Mouse (Mus musculus): ENCODE results near the gene Skap1. TPM values are rescaled to one million over a fixed set of nuclear protein-coding genes. Genes with fewer than 3 reads are reported as not detected.
"Not testable (repeated sequence)": the region's sequence is repeated elsewhere in the genome, so short reads cannot be mapped to it uniquely, and the experiment has no call there.

Gene Skap1
- polyA plus RNA-seq, 1 experiment from 2014 or later = 2.8 TPM

DNA sequence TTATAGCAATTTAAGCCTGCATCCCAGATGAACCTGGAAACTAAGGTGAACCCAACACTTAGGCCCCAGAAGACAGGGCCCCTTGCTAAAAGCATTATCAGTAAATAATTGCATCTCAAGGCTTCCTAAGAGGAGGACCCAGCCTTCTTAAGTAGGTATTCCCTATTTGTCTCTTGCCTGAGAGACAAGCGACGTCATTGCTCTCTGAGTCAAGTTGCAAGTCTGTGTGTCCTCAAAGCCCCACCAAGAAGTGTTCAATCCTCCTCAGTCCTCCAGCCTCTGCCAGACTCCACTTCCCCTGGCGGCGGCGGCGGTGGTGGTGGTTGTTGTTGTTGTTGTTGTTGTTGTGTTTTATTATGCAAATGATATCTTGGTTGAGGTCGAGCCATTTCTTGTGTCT is 249.6 kb downstream of the Skap1 start:
- H3K36me3 ChIP-seq = no peaks in the 10 kb centered on the region
- H3K4me2 ChIP-seq (replicated peaks) = no peak overlapping the region
- no peaks in the 10 kb centered on the region for H3K9me3 ChIP-seq
- H3K27ac ChIP-seq = peak overlapping the region; percentile 39
- ATAC-seq (ENCODE audit: low FRiP score, low read depth) = no peak
- peaks cover 27% of the 10 kb centered on the region for H3K4me1 ChIP-seq
- no peak overlapping the region for H3K4me3 ChIP-seq
- no peak overlapping the region for H3K9ac ChIP-seq
- WGBS = 50% methylated on average over 7 of the region's 7 CpGs
- no peaks in the 10 kb centered on the region for H3K27me3 ChIP-seq (replicated peaks)

DNA sequence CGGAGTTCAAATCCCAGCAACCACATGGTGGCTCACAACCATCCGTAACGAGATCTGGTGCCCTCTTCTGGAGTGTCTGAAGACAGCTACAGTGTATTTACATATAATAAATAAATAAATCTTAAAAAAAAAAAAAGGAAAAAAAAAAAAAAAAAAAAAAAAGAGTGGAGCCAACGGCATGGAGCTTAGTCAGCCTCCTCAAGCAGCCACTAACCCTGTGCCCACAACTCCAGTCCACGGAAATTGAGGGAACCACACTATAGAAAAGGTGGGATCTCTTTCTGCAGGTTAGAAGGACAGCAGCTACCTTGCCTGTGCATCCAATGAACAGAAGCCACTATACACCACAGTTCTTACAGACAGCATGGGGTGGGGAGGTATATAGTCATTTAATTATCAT is 250.8 kb downstream of the Skap1 start:
- H3K4me2 ChIP-seq (replicated peaks); H3K27me3 ChIP-seq (replicated peaks); H3K9me3 ChIP-seq; ATAC-seq (ENCODE audit: low FRiP score, low read depth); H3K9ac ChIP-seq; H3K36me3 ChIP-seq; H3K4me3 ChIP-seq: not testable (repeated sequence)
- Histone ChIP-seq H3K4me1 (peaks cover 30% of the 10 kb centered on the region), H3K27ac (peak overlapping the region; percentile 62; the same call in 1 of the 2 replicates)
- 86% methylated on average over 5 of the region's 5 CpGs for whole genome bisulfite sequencing

GRCm38 (mm10) chr11:96718609-96719008 is 254.2 kb downstream of the Skap1 start:
- ATAC-seq (ENCODE audit: low FRiP score, low read depth) = no peak
- WGBS = 62% methylated on average over 7 of the region's 7 CpGs
- Histone ChIP-seq H3K4me1 (peaks cover 14% of the 10 kb centered on the region), H3K27me3 (replicated peaks) (no peaks in the 10 kb centered on the region), H3K9ac (no peak overlapping the region), H3K9me3 (no peaks in the 10 kb centered on the region), H3K36me3 (no peaks in the 10 kb centered on the region), H3K27ac (no peak overlapping the region), H3K4me2 (replicated peaks) (no peak overlapping the region), H3K4me3 (no peak overlapping the region)

GRCm38 (mm10) chr11:96725833-96726232 is 261.4 kb downstream of the Skap1 start:
- Histone ChIP-seq H3K4me2 (replicated peaks) (no peak overlapping the region), H3K4me1 (peaks cover 25% of the 10 kb centered on the region), H3K4me3 (no peak overlapping the region), H3K9ac (no peak overlapping the region), H3K36me3 (no peaks in the 10 kb centered on the region), H3K27me3 (replicated peaks) (no peaks in the 10 kb centered on the region), H3K9me3 (no peaks in the 10 kb centered on the region), H3K27ac (no peak overlapping the region)
- ATAC-seq (ENCODE audit: low FRiP score, low read depth) = no peak
- WGBS = 73% methylated on average over 1 of the region's 1 CpGs

DNA sequence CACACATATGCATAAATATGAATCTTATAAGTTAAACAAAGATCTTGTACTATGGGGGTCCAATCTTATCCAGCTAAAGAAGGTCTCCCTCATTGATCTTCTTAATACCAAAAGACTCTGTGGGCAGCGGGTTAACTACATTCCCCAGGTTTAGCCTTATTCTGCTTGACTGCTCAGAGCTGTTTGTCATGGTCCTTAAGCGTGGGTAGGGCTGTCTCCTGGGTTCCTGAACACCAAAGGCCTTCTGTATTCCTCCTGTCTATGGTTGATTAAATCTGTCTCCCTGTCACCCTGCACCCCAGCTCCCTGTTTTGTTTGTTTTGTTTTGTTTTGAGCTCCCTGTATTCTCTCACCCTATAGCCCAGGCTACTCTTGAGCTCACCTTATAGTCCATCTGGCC is 264.2 kb downstream of the Skap1 start:
- no peak for ATAC-seq (ENCODE audit: low FRiP score, low read depth)

GRCm38 (mm10) chr11:96729462-96729861 is 265.1 kb downstream of the Skap1 start:
- Histone ChIP-seq H3K27ac (peak overlapping the region; percentile 3; the same call in 1 of the 2 replicates), H3K4me1 (peaks cover 43% of the 10 kb centered on the region), H3K4me2 (replicated peaks) (peak overlapping the region; percentile 37), H3K9me3 (no peaks in the 10 kb centered on the region), H3K27me3 (replicated peaks) (no peaks in the 10 kb centered on the region), H3K36me3 (no peaks in the 10 kb centered on the region), H3K4me3 (no peak overlapping the region), H3K9ac (no peak overlapping the region)
- 21% methylated on average over 9 of the region's 9 CpGs for WGBS
- no peak for ATAC-seq (ENCODE audit: low FRiP score, low read depth)

More for the DNA sequence above, 264.2 kb downstream of the Skap1 start:
- WGBS = 50% methylated on average over 2 of the region's 2 CpGs
- Histone ChIP-seq H3K4me1 (peaks cover 39% of the 10 kb centered on the region), H3K4me2 (replicated peaks) (no peak overlapping the region), H3K9ac (no peak overlapping the region), H3K9me3 (no peaks in the 10 kb centered on the region), H3K27me3 (replicated peaks) (no peaks in the 10 kb centered on the region), H3K4me3 (no peak overlapping the region), H3K27ac (no peak overlapping the region; the same call in 1 of the 2 replicates), H3K36me3 (no peaks in the 10 kb centered on the region)

- H3K27me3 ChIP-seq (replicated peaks) = no peaks in the 10 kb centered on the region
- H3K4me2 ChIP-seq (replicated peaks) = peak overlapping the region; percentile 37
- H3K9ac ChIP-seq = no peak overlapping the region
- no peak overlapping the region for H3K4me3 ChIP-seq
- 29% methylated on average over 5 of the region's 5 CpGs for WGBS
- peak overlapping the region; percentile 39; the same call in 1 of the 2 replicates for H3K27ac ChIP-seq
- no peaks in the 10 kb centered on the region for H3K36me3 ChIP-seq
- H3K9me3 ChIP-seq = no peaks in the 10 kb centered on the region
- ATAC-seq (ENCODE audit: low FRiP score, low read depth) = 0 out of 2 replicates have a peak, but pooled peaks have one; percentile 21
- peaks cover 43% of the 10 kb centered on the region for H3K4me1 ChIP-seq
Observed at GRCm38 (mm10) chr11:96730327-96730726, 265.9 kb downstream of the Skap1 start.

DNA sequence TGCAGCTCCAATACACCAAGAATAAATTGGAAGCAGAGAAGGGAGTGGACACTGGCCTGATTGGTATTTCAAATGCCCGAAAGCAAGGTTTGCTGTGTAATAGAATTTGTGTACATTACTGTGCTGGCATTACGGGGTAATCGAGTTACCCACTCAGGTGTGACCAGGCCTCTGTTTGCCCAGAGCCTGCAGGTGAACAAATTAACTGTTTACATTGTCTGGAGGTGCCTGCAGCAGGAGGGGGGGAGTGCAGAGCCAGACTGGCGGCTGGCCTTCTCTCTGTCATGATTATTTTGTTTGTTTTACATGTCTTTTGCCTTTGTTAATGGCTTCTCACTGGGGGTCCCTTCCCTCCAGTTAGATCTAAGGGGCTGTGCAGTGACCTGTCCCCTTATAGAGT is 268.3 kb downstream of the Skap1 start:
- no peak overlapping the region for H3K4me3 ChIP-seq
- H3K4me2 ChIP-seq (replicated peaks) = 0 out of 2 replicates have a peak overlapping the region, but pooled peaks have one; percentile 3
- no peak overlapping the region for H3K9ac ChIP-seq
- H3K27me3 ChIP-seq (replicated peaks) = no peaks in the 10 kb centered on the region
- 39% methylated on average over 4 of the region's 4 CpGs for WGBS
- H3K27ac ChIP-seq = no peak overlapping the region; the same call in 1 of the 2 replicates
- H3K9me3 ChIP-seq = no peaks in the 10 kb centered on the region
- ATAC-seq (ENCODE audit: low FRiP score, low read depth) = no peak
- peaks cover 62% of the 10 kb centered on the region for H3K4me1 ChIP-seq
- no peaks in the 10 kb centered on the region for H3K36me3 ChIP-seq

DNA sequence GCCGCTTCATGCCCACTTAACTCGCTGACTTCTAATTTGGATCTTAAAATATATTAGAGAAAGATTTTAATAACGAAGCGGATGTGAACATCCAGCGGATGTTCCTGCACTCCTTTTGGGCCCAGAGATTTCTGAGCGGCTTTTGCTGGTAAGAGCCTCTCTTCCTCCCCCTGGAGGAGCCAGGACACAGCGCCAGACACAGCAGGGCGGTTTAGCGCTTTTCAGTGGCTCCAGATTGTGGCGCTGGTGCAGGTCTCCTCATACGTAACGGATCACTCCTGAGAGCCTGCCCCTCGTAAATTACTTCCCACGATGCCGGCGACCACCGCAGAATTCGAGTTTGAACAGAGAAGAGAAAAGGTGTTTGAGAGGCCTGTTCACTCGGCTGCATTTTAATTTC is 271.5 kb downstream of the Skap1 start:
- Histone ChIP-seq H3K9me3 (no peaks in the 10 kb centered on the region), H3K4me2 (replicated peaks) (peak overlapping the region; percentile 53), H3K4me1 (peaks cover 59% of the 10 kb centered on the region), H3K4me3 (peak overlapping the region; percentile 14), H3K27ac (peak overlapping the region; percentile 53; the same call in 1 of the 2 replicates), H3K9ac (no peak overlapping the region), H3K27me3 (replicated peaks) (no peaks in the 10 kb centered on the region), H3K36me3 (no peaks in the 10 kb centered on the region)
- WGBS = 1% methylated on average over 19 of the region's 19 CpGs
- ATAC-seq (ENCODE audit: low FRiP score, low read depth) = peak; percentile 71; the same call in 1 of the 2 replicates

- Histone ChIP-seq H3K27me3 (replicated peaks) (no peaks in the 10 kb centered on the region), H3K36me3 (no peaks in the 10 kb centered on the region), H3K9ac (peak overlapping the region; percentile 35; the same call in 1 of the 2 replicates), H3K4me1 (peaks cover 63% of the 10 kb centered on the region), H3K27ac (peak overlapping the region; percentile 53), H3K4me3 (peak overlapping the region; percentile 14), H3K9me3 (no peaks in the 10 kb centered on the region), H3K4me2 (replicated peaks) (peak overlapping the region; percentile 53)
- ATAC-seq (ENCODE audit: low FRiP score, low read depth) = no peak
- 11% methylated on average over 11 of the region's 11 CpGs for WGBS
Observed at GRCm38 (mm10) chr11:96736361-96736760, 272.0 kb downstream of the Skap1 start.

DNA sequence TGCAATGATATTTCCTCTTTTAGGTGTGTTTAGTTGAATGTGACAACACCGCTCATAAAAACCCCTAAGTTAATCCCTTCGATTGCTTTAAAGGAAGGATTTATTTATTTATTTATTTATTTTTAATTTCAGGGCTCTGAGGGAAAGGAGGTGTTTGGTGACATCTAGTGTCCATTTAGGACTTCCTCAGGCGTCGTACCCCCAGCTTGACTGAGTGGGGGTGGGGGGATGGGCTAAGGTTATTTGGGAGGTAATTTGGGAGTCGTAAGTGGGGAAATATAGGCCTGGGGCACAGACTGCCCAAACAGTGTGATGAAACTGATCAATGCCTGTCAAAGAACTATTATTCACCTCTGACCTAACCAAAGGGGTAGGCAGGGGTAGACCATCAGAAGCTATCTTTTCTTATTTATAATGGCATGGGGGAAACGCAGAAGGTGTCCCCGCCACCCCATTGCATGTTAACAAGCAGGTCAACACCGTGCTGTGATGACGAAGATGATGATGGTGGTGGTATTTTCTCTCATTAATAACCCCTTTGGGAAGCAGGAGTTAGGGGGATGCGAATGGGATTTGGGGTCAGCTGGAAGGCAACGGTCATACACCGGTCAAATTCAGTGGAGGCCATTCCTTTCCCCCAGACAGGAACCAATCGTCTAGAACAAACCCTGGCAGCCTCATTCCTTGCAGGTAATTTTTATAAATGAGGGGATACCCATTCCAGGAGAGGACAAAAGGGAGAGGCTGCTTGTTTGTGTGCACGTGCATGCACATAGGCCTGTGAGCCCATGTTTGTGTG is 273.5 kb downstream of the Skap1 start:
- 36% methylated on average over 14 of the region's 14 CpGs for WGBS
- no peak overlapping the region for H3K4me3 ChIP-seq
- 0 out of 2 replicates have a peak overlapping the region, but pooled peaks have one; percentile 12 for H3K4me2 ChIP-seq (replicated peaks)
- no peaks in the 10 kb centered on the region for H3K27me3 ChIP-seq (replicated peaks)
- no peak for ATAC-seq (ENCODE audit: low FRiP score, low read depth)
- H3K4me1 ChIP-seq = peaks cover 70% of the 10 kb centered on the region
- H3K27ac ChIP-seq = peak overlapping the region; percentile 55
- H3K36me3 ChIP-seq = no peaks in the 10 kb centered on the region
- H3K9me3 ChIP-seq = no peaks in the 10 kb centered on the region
- H3K9ac ChIP-seq = no peak overlapping the region

DNA sequence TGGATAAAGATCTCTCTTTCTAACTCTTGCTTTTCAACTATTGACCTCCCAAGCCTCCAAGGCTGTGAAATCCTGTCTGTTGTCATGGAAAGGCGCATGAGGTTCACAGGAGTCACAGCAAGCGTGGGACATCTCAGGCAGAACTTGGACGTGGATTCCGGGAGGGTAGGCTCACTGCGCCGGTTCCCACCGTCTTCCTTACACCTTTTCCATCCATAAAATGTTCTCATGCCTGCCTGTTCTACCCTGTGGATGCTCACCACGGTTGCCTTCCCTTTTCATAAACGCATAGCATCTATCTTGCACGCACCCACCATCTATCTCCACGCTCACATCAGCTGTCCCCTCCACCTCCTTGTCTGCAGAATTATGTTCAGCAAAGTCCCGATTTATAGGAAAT is 276.4 kb downstream of the Skap1 start:
- ATAC-seq (ENCODE audit: low FRiP score, low read depth) = no peak
- Histone ChIP-seq H3K9me3 (no peaks in the 10 kb centered on the region), H3K27me3 (replicated peaks) (no peaks in the 10 kb centered on the region), H3K4me1 (peaks cover 68% of the 10 kb centered on the region), H3K4me2 (replicated peaks) (peak overlapping the region; percentile 50), H3K9ac (peak overlapping the region; percentile 33), H3K27ac (peak overlapping the region; percentile 79), H3K36me3 (no peaks in the 10 kb centered on the region), H3K4me3 (peak overlapping the region; percentile 2; the same call in 1 of the 2 replicates)
- WGBS = 25% methylated on average over 12 of the region's 12 CpGs
